Mouse (Mus musculus): Measurements from ENCODE around the gene Actr1b.

DNA sequence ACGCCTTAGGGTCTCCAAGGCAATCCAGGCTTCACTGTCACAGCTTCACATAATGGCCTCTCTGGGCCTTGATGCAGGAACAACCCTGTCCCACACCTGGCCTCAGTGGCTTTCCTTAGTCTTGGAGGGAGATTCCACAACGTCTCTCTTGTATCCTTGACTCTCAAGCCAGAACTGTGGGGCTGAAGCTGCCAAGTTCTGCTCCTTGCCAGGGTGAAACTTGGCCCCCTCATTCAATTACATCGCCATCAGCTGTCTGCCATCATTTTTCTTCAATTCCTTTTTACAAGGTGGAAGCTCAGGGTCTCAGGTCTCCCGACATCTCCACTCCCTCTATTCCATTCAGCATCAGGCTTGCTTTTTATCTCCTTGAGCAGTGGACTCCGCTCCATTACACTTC is 59.2 kb downstream of the Actr1b start:
- TF ChIP-seq CTCF (IDR thresholded peaks at IDR 0.05; ENCODE audit: insufficient read depth, low read length) = no peak
- no peak for TF ChIP-seq POLR2A (IDR thresholded peaks at IDR 0.05; ENCODE audit: borderline replicate concordance, extremely low read depth, low read depth, low read length)
